Comparison of ENCODE assay signal across 8 mouse cellular contexts in the genomic region with DNA sequence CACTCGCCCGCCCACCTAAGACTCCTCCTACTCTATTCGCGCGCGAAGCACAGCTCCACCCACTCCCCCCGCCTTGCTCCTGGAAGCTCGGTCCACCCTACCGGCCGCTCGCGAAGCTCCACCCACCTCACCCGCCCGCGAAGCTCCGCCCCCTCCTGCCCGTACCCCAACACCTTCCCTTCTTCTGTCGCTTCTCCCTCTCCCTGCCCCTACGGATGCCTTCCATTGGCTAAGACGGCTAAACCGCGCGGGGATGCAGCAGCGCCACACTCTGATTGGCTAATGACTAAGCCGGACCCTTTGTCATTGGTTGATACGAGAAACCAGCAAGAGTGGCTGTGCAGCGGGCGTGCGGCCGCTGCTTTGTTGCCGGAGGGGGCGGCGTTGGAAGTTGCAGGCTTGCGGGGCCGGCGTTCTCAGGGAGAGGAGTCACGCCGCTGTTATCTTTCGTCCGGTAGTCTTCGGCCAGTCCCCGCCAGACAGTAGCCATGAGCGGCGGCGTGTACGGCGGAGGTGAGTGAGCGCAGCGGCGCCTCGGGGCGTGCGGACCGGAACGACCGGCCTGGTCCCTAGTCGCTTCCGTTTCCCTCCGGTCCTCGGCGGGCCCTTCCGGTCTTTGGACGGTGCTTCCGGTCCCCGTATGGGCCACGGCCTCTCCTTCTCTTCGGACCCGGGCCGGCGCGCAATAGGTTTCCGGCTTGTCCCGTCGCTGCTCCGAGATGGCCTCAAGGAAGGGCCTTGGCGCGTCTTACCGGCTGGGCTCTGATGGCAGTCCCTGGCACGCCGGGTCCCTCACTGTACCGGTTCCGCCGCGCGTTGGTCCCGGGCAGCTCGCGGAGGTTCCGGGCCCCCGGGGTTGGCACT. TPM values are rescaled to one million over a fixed set of nuclear protein-coding genes. Genes with fewer than 3 reads are reported as not detected.
DNase-seq lines count a peak whose midpoint lies in the region; ATAC-seq and TF ChIP-seq lines count a peak whose summit lies in the region.

No protein-coding gene starts in this region.

- peak overlapping the region; percentile 97 for H3K9ac ChIP-seq in MEL (ENCODE audit: control insufficient read depth, low read depth, low read length, poor library complexity, severe bottlenecking)
- H3K9ac ChIP-seq in forebrain, postnatal 0 days, result peak overlapping the region; percentile 83
- H3K9ac ChIP-seq in lung, embryonic 15.5 days, result peak overlapping the region; percentile 91

- H3K4me3 ChIP-seq in MEL (ENCODE audit: control insufficient read depth in 1 of 2, insufficient read depth in 1 of 2, low read depth in 2 of 2, low read length in 2 of 2), result peak overlapping the region; percentile 85 to 97
- peak overlapping the region; percentile 82 for H3K4me3 ChIP-seq in cerebellum, adult 2 months (replicated peaks; ENCODE audit: insufficient read depth, low read depth, low read length)
- peak overlapping the region; percentile 71 for H3K4me3 ChIP-seq in forebrain, postnatal 0 days (ENCODE audit: low read depth, low read length)
- H3K4me3 ChIP-seq in lung, embryonic 15.5 days, result peak overlapping the region; percentile 76

- peak; percentile 100 for DNase-seq in MEL (ENCODE audit: low read depth, low spot score)
- peak; percentile 98 to 99 for DNase-seq in cerebellum, adult 2 months
- peak; percentile 98 for DNase-seq in forebrain, postnatal 0 days
- peak; percentile 99 for DNase-seq in heart, postnatal 4 days
- DNase-seq in layer of hippocampus, adult 8-10 months (ENCODE audit: low spot score in 2 of 2), result peak; percentile 97 to 99
- peak; percentile 98 for DNase-seq in ovary, adult 18-20 months (ENCODE audit: low spot score)
- DNase-seq in thymus, postnatal 0 days (ENCODE audit: low spot score), result peak; percentile 98

- peaks cover 11 to 20% of the 10 kb centered on the region in 2 experiments for H3K36me3 ChIP-seq in MEL (ENCODE audit: control insufficient read depth in 1 of 2, insufficient read depth in 2 of 2, low read length in 2 of 2)
- peaks cover 19% of the 10 kb centered on the region for H3K36me3 ChIP-seq in forebrain, postnatal 0 days (ENCODE audit: insufficient read depth)
- peaks cover 19% of the 10 kb centered on the region for H3K36me3 ChIP-seq in lung, embryonic 15.5 days

- ATAC-seq in forebrain, postnatal 0 days, result peak; percentile 99
- ATAC-seq in lung, embryonic 15.5 days (ENCODE audit: borderline replicate concordance, extremely low read depth, low FRiP score, low TSS enrichment), result peak; percentile 100

- TF ChIP-seq RAD21 in MEL (IDR thresholded peaks at IDR 0.05; ENCODE audit: low read depth, low read length), result no peak

- no peaks in the 10 kb centered on the region for H3K9me3 ChIP-seq in MEL (replicated peaks; ENCODE audit: insufficient read depth, low read length)
- no peaks in the 10 kb centered on the region for H3K9me3 ChIP-seq in forebrain, postnatal 0 days (ENCODE audit: low read length)
- no peaks in the 10 kb centered on the region for H3K9me3 ChIP-seq in lung, embryonic 15.5 days

- no peak for TF ChIP-seq EP300 in MEL (IDR thresholded peaks at IDR 0.05; ENCODE audit: low read depth in 1 of 2, low read length in 2 of 2)

- H3K79me2 ChIP-seq in MEL (ENCODE audit: control insufficient read depth, insufficient read depth, low read length, poor library complexity), result peaks cover 22% of the 10 kb centered on the region

- peak overlapping the region; percentile 87 for H3K27ac ChIP-seq in MEL (ENCODE audit: control insufficient read depth, low read depth, low read length)
- peak overlapping the region; percentile 37 for H3K27ac ChIP-seq in cerebellum, adult 2 months (ENCODE audit: insufficient read depth, low read length)
- peak overlapping the region; percentile 83 for H3K27ac ChIP-seq in forebrain, postnatal 0 days (ENCODE audit: low read depth, low read length)
- peak overlapping the region; percentile 91 for H3K27ac ChIP-seq in lung, embryonic 15.5 days

- TF ChIP-seq POLR2A in MEL (IDR thresholded peaks at IDR 0.05; ENCODE audit: control insufficient read depth in 1 of 2, insufficient read depth in 1 of 2, low read depth in 1 of 2, low read length in 2 of 2, poor library complexity in 1 of 2), result peak; percentile 76; a peak in 3 of 4 replicates
- peak; percentile 47; the same call in 1 of the 2 replicates for TF ChIP-seq POLR2A in cerebellum, adult 2 months (IDR thresholded peaks at IDR 0.05; ENCODE audit: borderline replicate concordance, insufficient read depth, low read length)

- no peaks in the 10 kb centered on the region for H3K27me3 ChIP-seq in MEL (ENCODE audit: control insufficient read depth in 1 of 2, insufficient read depth in 2 of 2, low read length in 2 of 2)
- no peaks in the 10 kb centered on the region for H3K27me3 ChIP-seq in cerebellum, adult 2 months (ENCODE audit: control insufficient read depth, insufficient read depth, low read length)
- H3K27me3 ChIP-seq in forebrain, postnatal 0 days (ENCODE audit: insufficient read depth, low read length), result no peaks in the 10 kb centered on the region
- H3K27me3 ChIP-seq in lung, embryonic 15.5 days, result no peaks in the 10 kb centered on the region

- 0 out of 6 replicates have a peak, but pooled peaks of 1 of the 3 experiments have one; percentile 4 for TF ChIP-seq CTCF in MEL (IDR thresholded peaks at IDR 0.05 in 2 of 3, conservative IDR thresholded peaks at IDR 0.05 in 1 of 3; ENCODE audit: control insufficient read depth in 1 of 3, insufficient read depth in 1 of 3, low read depth in 2 of 3, low read length in 3 of 3, poor library complexity in 1 of 3, severe bottlenecking in 1 of 3)
- TF ChIP-seq CTCF in cerebellum, adult 2 months (IDR thresholded peaks at IDR 0.05; ENCODE audit: borderline replicate concordance, insufficient read depth, low read depth, low read length), result no peak
- peak; percentile 45 for TF ChIP-seq CTCF in forebrain, postnatal 0 days (IDR thresholded peaks at IDR 0.05; ENCODE audit: low read depth)

- H3K4me2 ChIP-seq in forebrain, postnatal 0 days (ENCODE audit: low read depth), result peak overlapping the region; percentile 84
- H3K4me2 ChIP-seq in lung, embryonic 15.5 days, result peak overlapping the region; percentile 66

- peaks cover 13 to 14% of the 10 kb centered on the region in 2 experiments for H3K4me1 ChIP-seq in MEL (ENCODE audit: control insufficient read depth in 1 of 2, insufficient read depth in 2 of 2, low read length in 2 of 2)
- no peaks in the 10 kb centered on the region for H3K4me1 ChIP-seq in cerebellum, adult 2 months (ENCODE audit: control insufficient read depth, insufficient read depth, low read length)
- peaks cover 4% of the 10 kb centered on the region; the same call in 1 of the 2 replicates for H3K4me1 ChIP-seq in forebrain, postnatal 0 days (ENCODE audit: insufficient read depth)
- H3K4me1 ChIP-seq in lung, embryonic 15.5 days, result peaks cover 11% of the 10 kb centered on the region

- under 1% methylated on average over 90 of the region's 90 CpGs for WGBS in cerebellum, adult 2 months
- 1% methylated on average over 88 of the region's 90 CpGs for WGBS in forebrain, postnatal 0 days
- 2% methylated on average over 90 of the region's 90 CpGs for WGBS in lung, embryonic 15.5 days

TF ChIP-seq in MEL, 35 proteins besides CTCF, POLR2A, EP300 and RAD21 (continues in another document):
- no peak for TF ChIP-seq USF1 (IDR thresholded peaks at IDR 0.05; ENCODE audit: low read depth, low read length)
- no peak for TF ChIP-seq MAFK (IDR thresholded peaks at IDR 0.05; ENCODE audit: borderline replicate concordance, low read depth, low read length)
- no peak; the same call in 1 of the 2 replicates for TF ChIP-seq MAZ (IDR thresholded peaks at IDR 0.05; ENCODE audit: low read depth, low read length)
- TF ChIP-seq GABPA (IDR thresholded peaks at IDR 0.05; ENCODE audit: low read depth, low read length), result 0 out of 2 replicates have a peak, but pooled peaks have one; percentile 23
- no peak for TF ChIP-seq NRF1 (IDR thresholded peaks at IDR 0.05; ENCODE audit: insufficient read depth, low read depth, low read length, poor library complexity, severe bottlenecking)

RNA-seq across cellular contexts. Expression of gene Actl6a, which starts 2.5 kb away (rescaled TPM):
- 164 and 175 TPM in 2 replicates for total RNA-seq in MEL (2012; rRNA removed)
- polyA plus RNA-seq in MEL (2012; ENCODE audit: insufficient read depth in 1 of 2, insufficient read length in 2 of 2, low read depth in 1 of 2, low replicate concordance in 2 of 2, missing spikeins in 1 of 2), result 100 to 1,000 TPM in 1 of 2 experiments, not detected in 1; 129 TPM
- polyA plus RNA-seq in cerebellum, adult 2 months (2012; rRNA removed), result 23.5 and 24.2 TPM in 2 replicates
- 34.5 and 43.6 TPM in 2 replicates for total RNA-seq in forebrain, postnatal 0 days (2014; rRNA removed)
- 39.6 and 44.3 TPM in 2 replicates for polyA plus RNA-seq in forebrain, postnatal 0 days (2015; fragmentation: Nextera tagmentation; extraction: Ambion mirVana)
- total RNA-seq in heart, postnatal 4 days (2021), result 10 to 100 TPM; 46.6 to 54.2 TPM
- total RNA-seq in layer of hippocampus, adult 8-10 months (2022), result 10 to 100 TPM; 14.0 to 21.6 (median 19.3) TPM
- polyA plus RNA-seq in lung, embryonic 15.5 days (2015; fragmentation: Nextera tagmentation; extraction: Ambion mirVana), result 174 and 181 TPM in 2 replicates
- 164 and 171 TPM in 2 replicates for polyA plus RNA-seq in thymus, postnatal 0 days (2015; fragmentation: Nextera tagmentation; extraction: Ambion mirVana)

RNA-seq across cellular contexts. Expression of gene Ndufb5, which starts 28.2 kb away (rescaled TPM):
- total RNA-seq in MEL (2012; rRNA removed), result 232 and 241 TPM in 2 replicates
- polyA plus RNA-seq in MEL (2012; ENCODE audit: insufficient read depth in 1 of 2, insufficient read length in 2 of 2, low read depth in 1 of 2, low replicate concordance in 2 of 2, missing spikeins in 1 of 2), result 100 to 1,000 TPM; 213 to 502 TPM
- 427 and 491 TPM in 2 replicates for polyA plus RNA-seq in cerebellum, adult 2 months (2012; rRNA removed)
- total RNA-seq in forebrain, postnatal 0 days (2014; rRNA removed), result 389 and 418 TPM in 2 replicates
- polyA plus RNA-seq in forebrain, postnatal 0 days (2015; fragmentation: Nextera tagmentation; extraction: Ambion mirVana), result 338 and 406 TPM in 2 replicates
- total RNA-seq in heart, postnatal 4 days (2021), result 100 to 1,000 TPM; 562 to 570 TPM
- 100 to 1,000 TPM; 181 to 204 (median 197) TPM for total RNA-seq in layer of hippocampus, adult 8-10 months (2022)
- 291 and 306 TPM in 2 replicates for polyA plus RNA-seq in lung, embryonic 15.5 days (2015; fragmentation: Nextera tagmentation; extraction: Ambion mirVana)
- 360 and 369 TPM in 2 replicates for polyA plus RNA-seq in thymus, postnatal 0 days (2015; fragmentation: Nextera tagmentation; extraction: Ambion mirVana)

RNA-seq across cellular contexts. Expression of gene Mrpl47, which starts 28.8 kb away (rescaled TPM):
- total RNA-seq in MEL (2012; rRNA removed), result 61.5 and 70.3 TPM in 2 replicates
- polyA plus RNA-seq in MEL (2012; ENCODE audit: insufficient read depth in 1 of 2, insufficient read length in 2 of 2, low read depth in 1 of 2, low replicate concordance in 2 of 2, missing spikeins in 1 of 2), result 10 to 100 TPM in 1 of 2 experiments, not detected in 1; 73.1 TPM
- polyA plus RNA-seq in cerebellum, adult 2 months (2012; rRNA removed), result 17.1 and 18.5 TPM in 2 replicates
- total RNA-seq in forebrain, postnatal 0 days (2014; rRNA removed), result 19.1 and 29.6 TPM in 2 replicates
- polyA plus RNA-seq in forebrain, postnatal 0 days (2015; fragmentation: Nextera tagmentation; extraction: Ambion mirVana), result 30.3 and 34.3 TPM in 2 replicates
- total RNA-seq in heart, postnatal 4 days (2021), result 10 to 100 TPM; 36.9 to 45.3 TPM
- total RNA-seq in layer of hippocampus, adult 8-10 months (2022), result 10 to 100 TPM; 15.2 to 24.7 (median 22.4) TPM
- 30.7 and 32.5 TPM in 2 replicates for polyA plus RNA-seq in lung, embryonic 15.5 days (2015; fragmentation: Nextera tagmentation; extraction: Ambion mirVana)
- 39.3 and 42.6 TPM in 2 replicates for polyA plus RNA-seq in thymus, postnatal 0 days (2015; fragmentation: Nextera tagmentation; extraction: Ambion mirVana)

Comparison
In these comparisons a context has a peak if more than half of its experiments do, and no peak if none do; other contexts are left out.
1. Peak in every context shown above with its lines: DNase-seq, ATAC-seq, H3K4me3 ChIP-seq and H3K27ac ChIP-seq.
2. H3K27ac ChIP-seq: peak in every context shown above with its lines; median percentile 91 in lung, embryonic 15.5 days; 87 in MEL; 83 in forebrain, postnatal 0 days; 37 in cerebellum, adult 2 months.